Mouse (Mus musculus): ENCODE results near the gene Galnt2. TPM values are rescaled to one million over a fixed set of nuclear protein-coding genes. Genes with fewer than 3 reads are reported as not detected.

Gene Galnt2
- polyA plus RNA-seq (2014; fragmentation: Illumina TruSeq; extraction: RNeasy Lipid Tissue Mini Kit (QIAGEN cat#74804); ENCODE audit: insufficient read depth, low read depth, low replicate concordance): 21.1 TPM

DNA sequence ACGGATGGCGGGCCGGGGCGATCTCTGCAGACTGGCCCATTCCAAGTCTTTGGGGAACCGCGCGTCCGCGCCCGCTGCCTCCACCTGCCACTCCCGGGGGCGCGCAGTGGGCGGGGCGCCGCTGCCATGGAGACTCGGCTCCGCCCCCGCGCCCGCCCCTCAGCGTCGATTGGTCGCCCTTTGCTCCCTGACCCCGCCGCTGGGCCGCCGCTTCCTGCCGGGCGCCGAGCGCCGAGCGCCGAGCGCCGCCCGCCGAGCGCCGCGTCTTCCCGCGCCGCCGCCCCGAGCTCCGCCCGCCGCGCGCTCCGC is at the start of gene Galnt2:
Gene Galnt2, plus strand, starts transcription at position 216 of the 309 bp plus-strand sequence.

Other genes with a start within 250 kb of the Galnt2 start
- gene Abcb10, start 248.3 kb upstream of the Galnt2 start, polyA plus RNA-seq (2014; fragmentation: Illumina TruSeq; extraction: RNeasy Lipid Tissue Mini Kit (QIAGEN cat#74804); ENCODE audit: insufficient read depth, low read depth, low replicate concordance): 7.6 TPM
- gene Taf5l, start 210.0 kb upstream of the Galnt2 start, polyA plus RNA-seq (2014; fragmentation: Illumina TruSeq; extraction: RNeasy Lipid Tissue Mini Kit (QIAGEN cat#74804); ENCODE audit: insufficient read depth, low read depth, low replicate concordance): 15.0 TPM
- gene Urb2, start 209.9 kb upstream of the Galnt2 start, polyA plus RNA-seq (2014; fragmentation: Illumina TruSeq; extraction: RNeasy Lipid Tissue Mini Kit (QIAGEN cat#74804); ENCODE audit: insufficient read depth, low read depth, low replicate concordance): 2.2 TPM
- 0.10 TPM for gene Pgbd5, start 208.3 kb downstream of the Galnt2 start, polyA plus RNA-seq (2014; fragmentation: Illumina TruSeq; extraction: RNeasy Lipid Tissue Mini Kit (QIAGEN cat#74804); ENCODE audit: insufficient read depth, low read depth, low replicate concordance)

All from lung, adult 10 weeks (tissue).